In the genomic region with DNA sequence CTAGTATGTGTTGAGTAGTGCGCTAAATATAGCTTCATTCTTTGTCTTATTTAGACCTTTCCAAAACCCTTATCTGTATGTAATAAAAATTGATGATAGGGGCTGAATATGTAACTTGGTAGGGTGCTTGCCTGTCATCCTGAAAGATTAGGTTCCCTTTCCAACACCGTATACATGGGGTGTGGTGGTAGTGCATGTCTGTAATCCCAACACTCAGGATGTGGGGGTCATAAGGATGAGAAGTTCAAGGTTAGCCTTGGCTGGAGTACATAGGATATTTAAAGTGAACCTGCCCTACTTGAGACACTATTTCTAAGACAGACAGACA, we compare ENCODE assay signal across 8 mouse cellular contexts. TPM values are rescaled to one million over a fixed set of nuclear protein-coding genes. Genes with fewer than 3 reads are reported as not detected.
A peak's percentile ranks its signal among the peaks of the same experiment; 100 is the strongest.
DNase-seq lines count a peak whose midpoint lies in the region; ATAC-seq and TF ChIP-seq lines count a peak whose summit lies in the region.

No protein-coding gene starts in this region.

- H3K9ac ChIP-seq in liver, embryonic 15.5 days = peak overlapping the region; percentile 84; the same call in 1 of the 2 replicates

- H3K27ac ChIP-seq in cerebellum, adult 2 months (ENCODE audit: insufficient read depth, low read length) = no peak overlapping the region; the same call in 1 of the 2 replicates
- H3K27ac ChIP-seq in thymus, adult 2 months (ENCODE audit: control insufficient read depth, insufficient read depth, low read length) = no peak overlapping the region
- H3K27ac ChIP-seq in liver, embryonic 15.5 days (replicated peaks) = peak overlapping the region; percentile 80; the same call in 1 of the 2 replicates

- peak overlapping the region; percentile 86 for H3K4me2 ChIP-seq in liver, embryonic 15.5 days

- H3K9me3 ChIP-seq in liver, embryonic 15.5 days (replicated peaks) = no peaks in the 10 kb centered on the region

- no peaks in the 10 kb centered on the region for H3K4me1 ChIP-seq in cerebellum, adult 2 months (ENCODE audit: control insufficient read depth, insufficient read depth, low read length)
- H3K4me1 ChIP-seq in thymus, adult 2 months (replicated peaks; ENCODE audit: control insufficient read depth, insufficient read depth, low read length) = peaks cover 9% of the 10 kb centered on the region
- H3K4me1 ChIP-seq in liver, embryonic 15.5 days (replicated peaks) = peaks cover 17% of the 10 kb centered on the region

- H3K27me3 ChIP-seq in cerebellum, adult 2 months (ENCODE audit: control insufficient read depth, insufficient read depth, low read length) = no peaks in the 10 kb centered on the region
- no peaks in the 10 kb centered on the region for H3K27me3 ChIP-seq in thymus, adult 2 months (ENCODE audit: control insufficient read depth, insufficient read depth, low read length)
- H3K27me3 ChIP-seq in liver, embryonic 15.5 days = no peaks in the 10 kb centered on the region

- 71% methylated on average over 2 of the region's 2 CpGs for WGBS in cerebellum, adult 2 months
- WGBS in thymus, adult 2 months = 59% methylated on average over 2 of the region's 2 CpGs
- WGBS in liver, embryonic 15.5 days (ENCODE audit: insufficient replicate concordance) = 46% methylated on average over 2 of the region's 2 CpGs

- H3K36me3 ChIP-seq in thymus, adult 2 months (ENCODE audit: control insufficient read depth, insufficient read depth, low read length) = no peaks in the 10 kb centered on the region
- H3K36me3 ChIP-seq in liver, embryonic 15.5 days (replicated peaks) = no peaks in the 10 kb centered on the region

- ATAC-seq in liver, embryonic 15.5 days (ENCODE audit: insufficient read depth) = 0 out of 2 replicates have a peak, but pooled peaks have one; percentile 11

- no peak for DNase-seq in cerebellum, adult 2 months
- no peak for DNase-seq in cerebellum, postnatal 14 days
- no peak for DNase-seq in thymus, adult 2 months
- DNase-seq in thymus, adult 18-20 months = no peak
- no peak for DNase-seq in yolk sac, embryonic 10.5 days (ENCODE audit: low spot score)
- no peak for DNase-seq in retina, postnatal 1 day
- no peak for DNase-seq in kidney, adult 8-10 months

- no peak for TF ChIP-seq POLR2A in cerebellum, adult 2 months (IDR thresholded peaks at IDR 0.05; ENCODE audit: borderline replicate concordance, insufficient read depth, low read length)
- TF ChIP-seq POLR2A in thymus, adult 2 months (IDR thresholded peaks at IDR 0.05; ENCODE audit: control insufficient read depth, extremely low read depth, insufficient read depth, low read length, poor library complexity) = no peak

- no peak for TF ChIP-seq CTCF in cerebellum, adult 2 months (IDR thresholded peaks at IDR 0.05; ENCODE audit: borderline replicate concordance, insufficient read depth, low read depth, low read length)
- TF ChIP-seq CTCF in thymus, adult 2 months (IDR thresholded peaks at IDR 0.05; ENCODE audit: borderline replicate concordance, control insufficient read depth, extremely low read depth, insufficient read depth, low read length, poor library complexity) = no peak

- H3K4me3 ChIP-seq in cerebellum, adult 2 months (replicated peaks; ENCODE audit: insufficient read depth, low read depth, low read length) = peak overlapping the region; percentile 73
- H3K4me3 ChIP-seq in thymus, adult 2 months (ENCODE audit: control insufficient read depth, insufficient read depth, low read length) = peak overlapping the region; percentile 97
- H3K4me3 ChIP-seq in liver, embryonic 15.5 days (replicated peaks) = peak overlapping the region; percentile 80

RNA-seq across cellular contexts. Expression of gene Ice2, which starts 0.3 kb away (rescaled TPM):
- 8.4 and 8.7 TPM in 2 replicates for polyA plus RNA-seq in cerebellum, adult 2 months (2012; rRNA removed)
- polyA plus RNA-seq in thymus, adult 2 months (2012; rRNA removed) = 5.6 and 6.8 TPM in 2 replicates
- polyA plus RNA-seq in liver, embryonic 15.5 days (2015; fragmentation: Nextera tagmentation; extraction: Ambion mirVana) = 5.7 and 6.6 TPM in 2 replicates

RNA-seq across cellular contexts. Expression of gene Anxa2, which starts 56.0 kb away (rescaled TPM):
- polyA plus RNA-seq in cerebellum, adult 2 months (2012; rRNA removed) = 27.8 and 29.1 TPM in 2 replicates
- polyA plus RNA-seq in thymus, adult 2 months (2012; rRNA removed) = 409 and 412 TPM in 2 replicates
- polyA plus RNA-seq in liver, embryonic 15.5 days (2015; fragmentation: Nextera tagmentation; extraction: Ambion mirVana) = 143 and 178 TPM in 2 replicates
